Comparison of ENCODE assay signal across 8 mouse cellular contexts in the genomic region with DNA sequence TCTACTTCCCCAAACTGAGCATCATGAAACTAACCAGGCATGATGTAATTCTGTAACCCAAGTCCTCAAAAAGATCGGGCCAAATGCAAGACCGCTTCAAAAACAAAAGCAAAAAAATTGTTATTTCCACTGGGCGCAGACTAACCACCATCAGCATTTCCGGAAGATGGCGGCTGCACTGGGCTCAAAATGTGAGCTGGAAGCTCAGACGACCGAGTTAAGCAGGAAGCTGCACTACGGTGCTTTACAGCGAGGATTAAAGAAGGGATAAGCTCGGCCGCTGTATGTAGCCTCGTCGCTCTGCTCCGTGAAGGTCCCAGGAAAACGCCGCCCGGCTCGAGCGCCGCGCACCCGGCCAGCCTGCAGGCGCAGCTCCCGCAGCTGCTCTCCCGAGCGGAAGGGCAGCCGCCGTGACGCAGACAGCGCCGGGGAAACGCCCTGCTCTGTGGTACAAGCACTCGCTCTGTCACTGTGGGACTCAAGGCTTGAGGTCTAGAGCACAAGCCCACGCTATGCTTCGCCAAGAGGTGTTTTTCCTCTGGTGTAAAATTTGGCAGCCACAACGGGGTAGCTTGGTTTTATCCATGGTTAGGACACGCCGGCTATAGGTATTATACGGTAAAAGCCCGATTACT. TPM values are rescaled to one million over a fixed set of nuclear protein-coding genes. Genes with fewer than 3 reads are reported as not detected.
DNase-seq lines count a peak whose midpoint lies in the region; ATAC-seq and TF ChIP-seq lines count a peak whose summit lies in the region.

No protein-coding gene starts in this region.

- peaks cover 73% of the 10 kb centered on the region for H3K4me1 ChIP-seq in heart, embryonic 13.5 days
- H3K4me1 ChIP-seq in liver, embryonic 12.5 days, result peaks cover 76% of the 10 kb centered on the region

- under 1% methylated on average over 40 of the region's 40 CpGs for whole genome bisulfite sequencing in heart, embryonic 13.5 days
- WGBS in liver, embryonic 12.5 days (ENCODE audit: insufficient replicate concordance), result under 1% methylated on average over 40 of the region's 40 CpGs

- H3K27ac ChIP-seq in heart, embryonic 13.5 days (replicated peaks), result peak overlapping the region; percentile 92
- peak overlapping the region; percentile 90 for H3K27ac ChIP-seq in liver, embryonic 12.5 days

- H3K4me3 ChIP-seq in C2C12 (ENCODE audit: insufficient read depth, poor library complexity, severe bottlenecking), result peak overlapping the region; percentile 37
- peak overlapping the region; percentile 61 for H3K4me3 ChIP-seq in heart, embryonic 13.5 days
- H3K4me3 ChIP-seq in liver, embryonic 12.5 days, result peak overlapping the region; percentile 76

- H3K79me3 ChIP-seq in C2C12 (ENCODE audit: low read depth), result peaks cover 71% of the 10 kb centered on the region

- no peaks in the 10 kb centered on the region for H3K9me3 ChIP-seq in heart, embryonic 13.5 days
- H3K9me3 ChIP-seq in liver, embryonic 12.5 days (replicated peaks), result no peaks in the 10 kb centered on the region

- no peaks in the 10 kb centered on the region for H3K27me3 ChIP-seq in C2C12 (ENCODE audit: control insufficient read depth, insufficient read depth, insufficient read length)
- no peaks in the 10 kb centered on the region for H3K27me3 ChIP-seq in heart, embryonic 13.5 days (replicated peaks)
- no peaks in the 10 kb centered on the region for H3K27me3 ChIP-seq in liver, embryonic 12.5 days (replicated peaks)
- no peaks in the 10 kb centered on the region; the same call in 1 of the 2 replicates for H3K27me3 ChIP-seq in splenic B cell, adult 2 months (ENCODE audit: control insufficient read depth, insufficient read depth, low read length, poor library complexity, severe bottlenecking)

- peak; percentile 93 for DNase-seq in brain, embryonic 14.5 days (ENCODE audit: low read depth)
- DNase-seq in kidney, postnatal 10 days, result peak; percentile 91
- peak; percentile 96 for DNase-seq in naive thymus-derived CD4-positive, alpha-beta T cell, adult 2 months (ENCODE audit: low read depth)
- peak; percentile 93 for DNase-seq in splenic B cell, adult 2 months (ENCODE audit: low read depth, low spot score)

- peak; percentile 81; the same call in 1 of the 2 replicates for TF ChIP-seq POLR2A in brain, embryonic 14.5 days (IDR thresholded peaks at IDR 0.05; ENCODE audit: borderline replicate concordance, extremely low read depth, insufficient read depth, insufficient read length, poor library complexity, severe bottlenecking)

- peak overlapping the region; percentile 84 for H3K4me2 ChIP-seq in heart, embryonic 13.5 days
- H3K4me2 ChIP-seq in liver, embryonic 12.5 days, result peak overlapping the region; percentile 78

- no peak for TF ChIP-seq CTCF in C2C12 (IDR thresholded peaks at IDR 0.05; ENCODE audit: control insufficient read depth, insufficient read depth, insufficient read length)
- TF ChIP-seq CTCF in brain, embryonic 14.5 days (IDR thresholded peaks at IDR 0.05; ENCODE audit: borderline replicate concordance, extremely low read depth, insufficient read depth, insufficient read length), result no peak

- ATAC-seq in erythroid progenitor cell, adult 5-6 weeks (replicated peaks; ENCODE audit: low FRiP score, poor library complexity, severe bottlenecking), result peak; percentile 96
- peak; percentile 84 for ATAC-seq in heart, embryonic 13.5 days (ENCODE audit: extremely low read depth, insufficient number of reproducible peaks, low FRiP score, low TSS enrichment)
- peak; percentile 94 for ATAC-seq in liver, embryonic 12.5 days

- peak overlapping the region; percentile 70 for H3ac ChIP-seq in C2C12 (ENCODE audit: control insufficient read depth, insufficient read length, low read depth)

- H3K79me2 ChIP-seq in C2C12 (ENCODE audit: control insufficient read depth, insufficient read depth), result peaks cover 96% of the 10 kb centered on the region

- peak overlapping the region; percentile 84 for H3K9ac ChIP-seq in heart, embryonic 13.5 days
- peak overlapping the region; percentile 80 for H3K9ac ChIP-seq in liver, embryonic 12.5 days

- H3K36me3 ChIP-seq in C2C12 (ENCODE audit: control insufficient read depth, insufficient read depth), result peaks cover 29% of the 10 kb centered on the region
- peaks cover 20% of the 10 kb centered on the region for H3K36me3 ChIP-seq in heart, embryonic 13.5 days
- peaks cover 23% of the 10 kb centered on the region for H3K36me3 ChIP-seq in liver, embryonic 12.5 days
- H3K36me3 ChIP-seq in splenic B cell, adult 2 months (ENCODE audit: control insufficient read depth, insufficient read depth, low read length, poor library complexity, severe bottlenecking), result peaks cover 5% of the 10 kb centered on the region; the same call in 1 of the 2 replicates

TF ChIP-seq in C2C12, 6 proteins besides CTCF, POLR2A, EP300 and RAD21:
- TF ChIP-seq CEBPB (IDR thresholded peaks at IDR 0.05; ENCODE audit: low read depth) (no peak), MYOD1 (IDR thresholded peaks at IDR 0.05; ENCODE audit: control insufficient read depth, insufficient read length, low read depth) (peak; percentile 44)
TF ChIP-seq in C2C12: peak in this region for 1.

RNA-seq across cellular contexts. Expression of a gene that starts 16.0 kb away (rescaled TPM):
- polyA plus RNA-seq in C2C12 (2012; fragmentation: generic; extraction: Trizol), result 8.0 TPM
- polyA plus RNA-seq in brain, embryonic 14.5 days (2012; rRNA removed), result 44.2 and 75.0 TPM in 2 replicates
- 122 TPM in 2 replicates for total RNA-seq in erythroid progenitor cell, adult 5-6 weeks (2015; ENCODE audit: low replicate concordance)
- total RNA-seq in erythroid progenitor cell, adult 5-6 weeks (2017; ENCODE audit: low replicate concordance), result 145 and 184 TPM in 2 replicates
- polyA plus RNA-seq in heart, embryonic 13.5 days (2015; fragmentation: Nextera tagmentation; extraction: Ambion mirVana), result 61.7 and 64.4 TPM in 2 replicates
- polyA plus RNA-seq in liver, embryonic 12.5 days (2016; fragmentation: Nextera tagmentation; extraction: Ambion mirVana), result 45.1 and 45.4 TPM in 2 replicates

Comparison
In these comparisons a context has a peak if more than half of its experiments do, and no peak if none do; other contexts are left out.
1. Peak in every context shown above with its lines: DNase-seq, ATAC-seq, H3K4me3 ChIP-seq and H3K27ac ChIP-seq.